Mouse (Mus musculus): ENCODE results near the gene Gm3238. TPM values are rescaled to one million over a fixed set of nuclear protein-coding genes. Genes with fewer than 3 reads are reported as not detected.

Gene Gm3238
- polyA plus RNA-seq (2012; rRNA removed; ENCODE audit: low replicate concordance) = not detected in 2 replicates

GRCm38 (mm10) chr10:77771225-77771624 is at the start of gene Gm3238:
Gene Gm3238 (minus strand): TSS chr10:77771325.

GRCm38 (mm10) chr10:77814382-77814781 is 43.3 kb upstream of the Gm3238 start, which contains the start of gene Gm2696:
Gene Gm2696 (plus strand): TSS chr10:77814682.

GRCm38 (mm10) chr10:77811743-77812142 is 40.6 kb upstream of the Gm3238 start, which contains the start of gene Gm9507:
Gene Gm9507 (minus strand): TSS chr10:77811843.

DNA sequence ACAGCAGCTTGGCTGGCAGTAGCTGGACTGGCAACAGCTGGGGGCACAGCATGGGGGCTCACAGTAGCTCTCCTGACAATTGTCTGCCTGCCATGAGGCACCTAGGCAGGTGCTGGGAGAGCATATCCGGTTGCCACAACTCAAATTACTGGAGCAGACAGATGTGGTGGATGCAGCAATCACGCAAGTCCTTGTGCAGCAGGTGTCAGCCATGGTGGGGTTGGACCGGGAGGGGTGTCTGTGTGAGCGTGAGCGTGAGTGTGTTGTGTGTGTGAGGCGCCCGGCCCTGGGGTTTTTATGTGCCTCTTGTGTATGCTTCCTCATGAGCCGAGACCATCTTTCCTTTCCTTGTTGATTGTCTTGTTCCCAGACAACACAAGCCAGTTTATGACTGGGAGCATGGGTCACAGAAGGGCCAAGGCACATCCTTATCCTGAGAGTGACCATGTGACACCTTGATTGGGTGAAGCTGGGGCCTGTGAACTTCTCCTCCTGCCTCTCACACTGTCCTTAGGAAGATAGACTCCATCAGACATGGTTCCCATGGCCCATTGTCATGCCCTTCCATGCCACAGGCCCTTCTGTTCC is 27.9 kb upstream of the Gm3238 start, which contains the start of gene Gm19668:
Gene Gm19668 (minus strand): TSS at position 213 of the 588 bp plus-strand sequence.

GRCm38 (mm10) chr10:77794976-77795375 is 23.9 kb upstream of the Gm3238 start, which contains the start of gene Gm9639:
Gene Gm9639 (minus strand): TSS chr10:77795076.

GRCm38 (mm10) chr10:77787876-77788275 is 16.8 kb upstream of the Gm3238 start, which contains the start of gene Gm7137:
Gene Gm7137 (minus strand): TSS chr10:77788200.

DNA sequence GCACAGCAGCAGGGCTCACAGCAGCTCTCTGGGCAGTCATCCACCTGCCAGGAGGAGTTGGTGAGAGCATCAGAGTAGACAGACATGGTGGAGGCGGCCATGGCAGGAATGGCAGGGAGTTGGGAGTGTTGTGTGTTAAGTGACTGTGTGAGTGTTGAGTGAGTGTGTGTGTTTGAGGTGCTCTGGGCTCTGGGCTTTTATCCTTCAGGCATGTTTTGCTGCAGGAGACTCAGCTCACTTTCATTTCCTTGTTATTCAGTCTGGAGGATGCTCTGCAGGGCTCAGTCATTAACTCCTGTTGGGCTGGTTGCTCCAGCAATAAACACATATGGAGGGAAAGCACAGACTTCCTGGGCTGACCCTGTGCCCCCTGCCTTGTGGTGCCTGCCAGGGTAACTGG is 11.3 kb upstream of the Gm3238 start, which contains the start of gene Gm3250:
Gene Gm3250 (minus strand): TSS at position 101 of the 400 bp plus-strand sequence.

DNA sequence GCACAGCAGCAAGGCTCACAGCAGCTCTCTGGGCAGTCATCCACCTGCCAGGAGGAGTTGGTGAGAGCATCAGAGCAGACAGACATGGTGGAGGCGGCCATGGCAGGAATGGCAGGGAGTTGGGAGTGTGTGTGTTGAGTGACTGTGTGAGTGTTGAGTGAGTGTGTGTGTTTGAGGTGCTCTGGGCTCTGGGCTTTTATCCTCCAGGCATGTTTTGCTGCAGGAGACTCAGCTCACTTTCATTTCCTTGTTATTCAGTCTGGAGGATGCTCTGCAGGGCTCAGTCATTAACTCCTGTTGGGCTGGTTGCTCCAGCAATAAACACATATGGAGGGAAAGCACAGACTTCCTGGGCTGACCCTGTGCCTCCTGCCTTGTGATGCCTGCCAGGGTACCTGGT is 5.7 kb upstream of the Gm3238 start, which contains the start of gene Gm7138:
Gene Gm7138 (minus strand): TSS at position 101 of the 400 bp plus-strand sequence.

DNA sequence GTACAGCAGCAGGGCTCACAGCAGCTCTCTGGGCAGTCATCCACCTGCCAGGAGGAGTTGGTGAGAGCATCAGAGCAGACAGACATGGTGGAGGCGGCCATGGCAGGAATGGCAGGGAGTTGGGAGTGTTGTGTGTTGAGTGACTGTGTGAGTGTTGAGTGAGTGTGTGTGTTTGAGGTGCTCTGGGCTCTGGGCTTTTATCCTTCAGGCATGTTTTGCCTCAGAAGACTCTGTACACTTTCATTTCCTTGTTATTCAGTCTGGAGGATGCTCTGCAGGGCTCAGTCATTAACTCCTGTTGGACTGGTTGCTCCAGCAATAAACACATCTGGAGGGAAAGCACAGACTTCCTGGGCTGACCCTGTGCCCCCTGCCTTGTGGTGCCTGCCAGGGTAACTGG is 11.5 kb downstream of the Gm3238 start, which contains the start of gene Gm3233:
Gene Gm3233 (minus strand): TSS at position 101 of the 400 bp plus-strand sequence.

DNA sequence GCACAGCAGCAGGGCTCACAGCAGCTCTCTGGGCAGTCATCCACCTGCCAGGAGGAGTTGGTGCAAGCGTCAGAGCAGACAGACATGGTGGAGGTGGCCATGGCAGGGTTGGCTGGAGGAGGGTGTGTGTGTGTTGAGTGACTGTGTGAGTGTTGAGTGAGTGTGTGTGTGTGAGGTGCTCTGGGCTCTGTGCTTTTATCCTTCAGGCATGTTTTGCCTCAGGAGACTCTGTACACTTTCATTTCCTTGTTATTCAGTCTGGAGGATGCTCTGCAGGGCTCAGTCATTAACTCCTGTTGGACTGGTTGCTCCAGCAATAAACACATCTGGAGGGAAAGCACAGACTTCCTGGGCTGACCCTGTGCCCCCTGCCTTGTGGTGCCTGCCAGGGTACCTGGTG is 19.9 kb downstream of the Gm3238 start, which contains the start of gene Gm9736:
Gene Gm9736 (minus strand): TSS at position 101 of the 400 bp plus-strand sequence.

GRCm38 (mm10) chr10:77741924-77742688 is 29.0 kb downstream of the Gm3238 start, which contains the start of gene Gm18596:
Gene Gm18596 (minus strand): TSS chr10:77742638.

DNA sequence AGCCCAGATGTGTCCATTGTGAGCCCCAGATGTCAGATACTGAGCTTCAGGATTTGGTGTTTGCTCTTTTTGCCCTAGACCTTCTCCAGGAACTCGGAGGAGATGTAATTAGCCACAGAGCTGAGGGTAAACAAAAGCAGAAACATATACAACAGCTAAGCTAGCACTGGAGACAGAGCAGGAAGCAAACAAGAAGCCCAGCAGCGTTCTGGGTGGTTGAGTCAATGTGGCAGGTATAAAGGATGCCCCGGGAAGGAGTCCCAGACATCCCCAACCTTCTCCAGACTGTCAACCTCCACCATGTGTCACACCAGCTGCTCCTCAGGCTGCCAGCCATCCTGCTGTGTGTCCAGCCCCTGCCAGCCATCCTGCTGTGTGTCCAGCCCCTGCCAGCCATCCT is 44.9 kb downstream of the Gm3238 start, which contains the start of gene Gm10100:
Gene Gm10100 (plus strand): TSS at position 301 of the 400 bp plus-strand sequence.

Other genes with a start within 250 kb of the Gm3238 start
- gene Itgb2, start 241.1 kb downstream of the Gm3238 start, polyA plus RNA-seq (2012; rRNA removed; ENCODE audit: low replicate concordance) = 24.9 and 35.8 TPM in 2 replicates
- gene Pttg1ip, start 189.6 kb downstream of the Gm3238 start, polyA plus RNA-seq (2012; rRNA removed; ENCODE audit: low replicate concordance) = 234 and 258 TPM in 2 replicates
- 253 and 352 TPM in 2 replicates for gene Sumo3, start 165.2 kb downstream of the Gm3238 start, polyA plus RNA-seq (2012; rRNA removed; ENCODE audit: low replicate concordance)
- gene Gm49325, start 165.1 kb downstream of the Gm3238 start, polyA plus RNA-seq (2012; rRNA removed; ENCODE audit: low replicate concordance) = 0.84 TPM in 1 of 2 replicates, not detected in the other
- 60.5 and 66.2 TPM in 2 replicates for gene Ube2g2, start 149.1 kb downstream of the Gm3238 start, polyA plus RNA-seq (2012; rRNA removed; ENCODE audit: low replicate concordance)
- gene Tspear, start 84.8 kb downstream of the Gm3238 start, polyA plus RNA-seq (2012; rRNA removed; ENCODE audit: low replicate concordance) = 1.1 TPM in 1 of 2 replicates, not detected in the other
- gene Gm19402, start 80.6 kb downstream of the Gm3238 start, polyA plus RNA-seq (2012; rRNA removed; ENCODE audit: low replicate concordance) = not detected in 2 replicates
- gene Gm9508, start 74.1 kb downstream of the Gm3238 start, polyA plus RNA-seq (2012; rRNA removed; ENCODE audit: low replicate concordance) = not detected in 2 replicates
- gene Gm10272, start 64.7 kb downstream of the Gm3238 start, polyA plus RNA-seq (2012; rRNA removed; ENCODE audit: low replicate concordance) = not detected in 2 replicates
- not detected in 2 replicates for gene Gm10024, start 59.9 kb downstream of the Gm3238 start, polyA plus RNA-seq (2012; rRNA removed; ENCODE audit: low replicate concordance)
- not detected in 2 replicates for gene Gm10142, start 55.5 kb downstream of the Gm3238 start, polyA plus RNA-seq (2012; rRNA removed; ENCODE audit: low replicate concordance)
- gene Krtap12-1, start 50.7 kb downstream of the Gm3238 start, polyA plus RNA-seq (2012; rRNA removed; ENCODE audit: low replicate concordance) = not detected in 2 replicates
- gene Gm10100, start 44.8 kb downstream of the Gm3238 start, polyA plus RNA-seq (2012; rRNA removed; ENCODE audit: low replicate concordance) = not detected in 2 replicates
- gene Gm18596, start 28.7 kb downstream of the Gm3238 start, polyA plus RNA-seq (2012; rRNA removed; ENCODE audit: low replicate concordance) = not detected in 2 replicates
- gene Gm9736, start 20.0 kb downstream of the Gm3238 start, polyA plus RNA-seq (2012; rRNA removed; ENCODE audit: low replicate concordance) = not detected in 2 replicates
- not detected in 2 replicates for gene Gm3233, start 11.6 kb downstream of the Gm3238 start, polyA plus RNA-seq (2012; rRNA removed; ENCODE audit: low replicate concordance)
- not detected in 2 replicates for gene Gm7138, start 5.6 kb upstream of the Gm3238 start, polyA plus RNA-seq (2012; rRNA removed; ENCODE audit: low replicate concordance)
- not detected in 2 replicates for gene Gm3250, start 11.2 kb upstream of the Gm3238 start, polyA plus RNA-seq (2012; rRNA removed; ENCODE audit: low replicate concordance)
- gene Gm7137, start 16.9 kb upstream of the Gm3238 start, polyA plus RNA-seq (2012; rRNA removed; ENCODE audit: low replicate concordance) = not detected in 2 replicates
- not detected in 2 replicates for gene Gm9639, start 23.8 kb upstream of the Gm3238 start, polyA plus RNA-seq (2012; rRNA removed; ENCODE audit: low replicate concordance)
- not detected in 2 replicates for gene Gm19668, start 27.8 kb upstream of the Gm3238 start, polyA plus RNA-seq (2012; rRNA removed; ENCODE audit: low replicate concordance)
- gene Gm9507, start 40.5 kb upstream of the Gm3238 start, polyA plus RNA-seq (2012; rRNA removed; ENCODE audit: low replicate concordance) = not detected in 2 replicates
- gene Gm2696, start 43.4 kb upstream of the Gm3238 start, polyA plus RNA-seq (2012; rRNA removed; ENCODE audit: low replicate concordance) = not detected in 2 replicates
- gene Krtap10-4, start 55.8 kb upstream of the Gm3238 start, polyA plus RNA-seq (2012; rRNA removed; ENCODE audit: low replicate concordance) = not detected in 2 replicates
- gene Krtap10-10, start 64.6 kb upstream of the Gm3238 start, polyA plus RNA-seq (2012; rRNA removed; ENCODE audit: low replicate concordance) = not detected in 2 replicates
- gene Gm36176, start 75.5 kb upstream of the Gm3238 start, polyA plus RNA-seq (2012; rRNA removed; ENCODE audit: low replicate concordance) = not detected in 2 replicates
- not detected in 2 replicates for gene Gm10318, start 81.5 kb upstream of the Gm3238 start, polyA plus RNA-seq (2012; rRNA removed; ENCODE audit: low replicate concordance)
- gene Gm3285, start 90.7 kb upstream of the Gm3238 start, polyA plus RNA-seq (2012; rRNA removed; ENCODE audit: low replicate concordance) = not detected in 2 replicates
- 7.8 and 12.9 TPM in 2 replicates for gene Lrrc3, start 131.2 kb upstream of the Gm3238 start, polyA plus RNA-seq (2012; rRNA removed; ENCODE audit: low replicate concordance)
- gene Trpm2, start 199.2 kb upstream of the Gm3238 start, polyA plus RNA-seq (2012; rRNA removed; ENCODE audit: low replicate concordance) = 0.69 and 2.5 TPM in 2 replicates
- 57.2 and 59.7 TPM in 2 replicates for gene 1810043G02Rik, start 207.2 kb upstream of the Gm3238 start, polyA plus RNA-seq (2012; rRNA removed; ENCODE audit: low replicate concordance)
- gene Pfkl, start 238.8 kb upstream of the Gm3238 start, polyA plus RNA-seq (2012; rRNA removed; ENCODE audit: low replicate concordance) = 159 and 201 TPM in 2 replicates